Mouse (Mus musculus) embryonic fibroblast, embryonic 13.5 days (primary cell): Measurements from ENCODE around the gene Hnrnpf.

Source experiments
- CTCF ChIP-seq: IDR thresholded peaks from 2 replicates; pipeline ENCODE4 v1.5.1; 2011; ENCODE audit warnings: mild to moderate bottlenecking, control low read depth, low read length, moderate library complexity, borderline replicate concordance; ENCODE audit not compliant: insufficient read depth
- POLR2A ChIP-seq: IDR thresholded peaks from 2 replicates; pipeline ENCODE4 v1.6.1; 2011; ENCODE audit warnings: low read depth, mild to moderate bottlenecking, control low read depth, low read length, moderate library complexity

GRCm38 (mm10) chr6:117903836-117904235 lies 3.7 kb downstream of the Hnrnpf start:
- TF ChIP-seq CTCF (no peak), POLR2A (no peak)
